Mouse (Mus musculus): ENCODE results near the gene Zfp160. TPM values are rescaled to one million over a fixed set of nuclear protein-coding genes. Genes with fewer than 3 reads are reported as not detected.

Zfp160 gene
- 78.2 TPM for polyA plus RNA-seq (2014; fragmentation: Illumina TruSeq; extraction: RNeasy Lipid Tissue Mini Kit (QIAGEN cat#74804); ENCODE audit: low read depth, low replicate concordance)

GRCm38 (mm10) chr17:21008382-21009331, at the start of gene Zfp160:
Gene Zfp160 (plus strand): TSS chr17:21008903.

DNA sequence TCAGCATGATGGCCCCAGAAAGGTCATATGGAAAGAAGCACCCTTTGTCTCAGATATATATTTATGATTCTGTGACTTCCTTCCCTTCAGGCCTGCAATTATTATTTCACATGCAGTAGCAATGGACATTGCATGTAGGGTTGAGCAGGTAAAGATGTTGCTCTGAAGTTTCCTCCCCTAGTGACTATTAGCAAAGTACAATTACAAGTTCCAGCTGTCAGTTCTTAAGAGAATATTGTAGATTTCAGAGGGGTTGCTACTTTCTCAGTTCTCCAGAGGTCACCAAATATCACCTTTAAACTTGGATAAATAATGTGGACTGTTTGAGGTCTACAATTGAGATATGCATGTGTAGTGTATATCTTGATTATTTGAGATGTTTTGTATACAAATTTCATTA, 12.3 kb upstream of the Zfp160 start, which contains the start of gene Vmn1r233:
Gene Vmn1r233 (minus strand): TSS at position 101 of the 400 bp plus-strand sequence.

Other genes starting within 250 kb of the Zfp160 start
- gene Vmn1r228, start 222.7 kb upstream of the Zfp160 start, polyA plus RNA-seq (2014; fragmentation: Illumina TruSeq; extraction: RNeasy Lipid Tissue Mini Kit (QIAGEN cat#74804); ENCODE audit: low read depth, low replicate concordance), result not detected
- not detected for gene Vmn1r229, start 197.3 kb upstream of the Zfp160 start, polyA plus RNA-seq (2014; fragmentation: Illumina TruSeq; extraction: RNeasy Lipid Tissue Mini Kit (QIAGEN cat#74804); ENCODE audit: low read depth, low replicate concordance)
- gene Vmn1r230, start 168.5 kb upstream of the Zfp160 start, polyA plus RNA-seq (2014; fragmentation: Illumina TruSeq; extraction: RNeasy Lipid Tissue Mini Kit (QIAGEN cat#74804); ENCODE audit: low read depth, low replicate concordance), result not detected
- not detected for gene Vmn1r231, start 103.8 kb upstream of the Zfp160 start, polyA plus RNA-seq (2014; fragmentation: Illumina TruSeq; extraction: RNeasy Lipid Tissue Mini Kit (QIAGEN cat#74804); ENCODE audit: low read depth, low replicate concordance)
- gene Vmn1r232, start 89.2 kb upstream of the Zfp160 start, polyA plus RNA-seq (2014; fragmentation: Illumina TruSeq; extraction: RNeasy Lipid Tissue Mini Kit (QIAGEN cat#74804); ENCODE audit: low read depth, low replicate concordance), result not detected
- 39.1 TPM for gene Ppp2r1a, start 63.6 kb upstream of the Zfp160 start, polyA plus RNA-seq (2014; fragmentation: Illumina TruSeq; extraction: RNeasy Lipid Tissue Mini Kit (QIAGEN cat#74804); ENCODE audit: low read depth, low replicate concordance)
- gene Vmn1r233, start 12.4 kb upstream of the Zfp160 start, polyA plus RNA-seq (2014; fragmentation: Illumina TruSeq; extraction: RNeasy Lipid Tissue Mini Kit (QIAGEN cat#74804); ENCODE audit: low read depth, low replicate concordance), result not detected
- gene Vmn1r234, start 217.2 kb downstream of the Zfp160 start, polyA plus RNA-seq (2014; fragmentation: Illumina TruSeq; extraction: RNeasy Lipid Tissue Mini Kit (QIAGEN cat#74804); ENCODE audit: low read depth, low replicate concordance), result not detected
- gene Vmn1r235, start 247.5 kb downstream of the Zfp160 start, polyA plus RNA-seq (2014; fragmentation: Illumina TruSeq; extraction: RNeasy Lipid Tissue Mini Kit (QIAGEN cat#74804); ENCODE audit: low read depth, low replicate concordance), result not detected

All from sigmoid colon, adult 10 weeks (tissue).